Mouse (Mus musculus): ENCODE measurements around the gene Eef1g. TPM values are rescaled to one million over a fixed set of nuclear protein-coding genes. Genes with fewer than 3 reads are reported as not detected.

Eef1g gene
- polyA plus RNA-seq (2015; fragmentation: Illumina TruSeq; extraction: RNeasy Lipid Tissue Mini Kit (QIAGEN cat#74804); ENCODE audit: insufficient read depth, low read depth, low replicate concordance) = 169 TPM

DNA sequence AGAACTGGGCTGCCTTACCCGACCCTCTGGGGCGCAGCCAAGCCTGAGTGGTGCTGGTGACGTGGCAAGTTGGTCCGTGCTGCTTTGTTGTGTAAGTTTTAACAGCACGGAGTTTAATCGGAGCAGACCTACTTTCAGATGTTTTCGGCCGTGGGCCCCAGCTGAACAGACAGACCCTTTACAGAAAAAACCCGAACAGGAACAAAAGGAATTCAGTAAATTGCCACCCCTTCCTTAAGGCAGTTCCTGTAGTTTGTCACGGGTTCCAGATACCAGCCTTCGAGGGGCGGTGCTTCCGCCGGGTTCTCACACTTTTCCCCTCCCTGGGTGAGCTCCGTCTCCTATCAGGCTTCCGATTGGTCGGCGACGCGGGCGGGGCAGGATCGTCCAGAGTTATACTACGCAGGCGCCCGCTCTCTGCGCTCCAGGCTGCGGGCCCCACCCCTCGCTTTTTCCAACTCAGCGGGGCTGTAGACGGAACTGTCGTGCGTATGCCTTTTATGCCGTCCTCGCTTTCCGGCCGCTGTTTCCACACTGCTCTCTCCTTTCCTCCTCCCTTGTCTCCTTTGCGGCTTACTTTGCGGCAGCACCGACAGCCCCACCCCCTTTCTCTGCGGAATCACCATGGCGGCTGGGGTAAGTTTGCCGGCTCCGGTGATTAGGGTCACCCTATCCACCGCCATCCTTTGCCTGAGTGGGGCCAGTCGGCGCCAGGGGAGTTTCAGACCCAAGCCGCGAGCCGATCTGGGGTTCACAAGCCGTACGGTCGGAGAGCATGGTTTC, at the start of gene Eef1g:
Gene Eef1g, plus strand, starts transcription at position 452 of the 783 bp plus-strand sequence.

DNA sequence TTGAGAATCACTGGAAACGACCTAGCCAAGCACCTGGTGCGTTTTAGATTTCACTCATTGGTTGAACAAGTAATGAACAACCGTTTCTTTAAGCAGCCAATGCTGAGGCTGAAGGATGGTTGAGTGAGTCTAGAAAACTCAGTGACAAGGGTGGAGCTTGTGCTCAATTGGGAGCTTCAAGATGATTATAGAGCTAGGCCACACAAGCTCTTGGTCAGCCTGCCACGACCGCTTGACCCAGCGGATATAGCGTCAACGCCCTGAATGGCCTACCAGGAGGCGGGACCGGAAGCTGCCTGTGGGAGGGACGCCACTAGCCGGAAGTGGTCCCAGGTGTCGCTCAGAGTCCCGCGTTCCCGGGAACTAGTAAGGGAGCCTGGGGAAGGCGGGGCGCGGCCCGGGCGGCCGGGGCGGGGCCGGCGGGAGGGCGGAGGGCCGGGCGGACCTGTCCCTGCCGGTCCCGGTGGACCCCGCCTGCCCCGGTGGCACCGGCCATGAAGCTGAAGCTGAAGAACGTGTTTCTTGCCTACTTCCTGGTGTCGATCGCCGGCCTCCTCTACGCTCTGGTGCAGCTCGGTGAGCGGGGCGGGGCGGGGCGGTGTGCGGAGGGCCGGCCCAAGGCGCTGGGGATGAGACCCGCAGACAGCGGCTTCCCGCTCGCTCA, 46.6 kb upstream of the Eef1g start, which contains the start of gene B3gat3:
Gene B3gat3, plus strand, starts transcription at position 302 of the 664 bp plus-strand sequence.

DNA sequence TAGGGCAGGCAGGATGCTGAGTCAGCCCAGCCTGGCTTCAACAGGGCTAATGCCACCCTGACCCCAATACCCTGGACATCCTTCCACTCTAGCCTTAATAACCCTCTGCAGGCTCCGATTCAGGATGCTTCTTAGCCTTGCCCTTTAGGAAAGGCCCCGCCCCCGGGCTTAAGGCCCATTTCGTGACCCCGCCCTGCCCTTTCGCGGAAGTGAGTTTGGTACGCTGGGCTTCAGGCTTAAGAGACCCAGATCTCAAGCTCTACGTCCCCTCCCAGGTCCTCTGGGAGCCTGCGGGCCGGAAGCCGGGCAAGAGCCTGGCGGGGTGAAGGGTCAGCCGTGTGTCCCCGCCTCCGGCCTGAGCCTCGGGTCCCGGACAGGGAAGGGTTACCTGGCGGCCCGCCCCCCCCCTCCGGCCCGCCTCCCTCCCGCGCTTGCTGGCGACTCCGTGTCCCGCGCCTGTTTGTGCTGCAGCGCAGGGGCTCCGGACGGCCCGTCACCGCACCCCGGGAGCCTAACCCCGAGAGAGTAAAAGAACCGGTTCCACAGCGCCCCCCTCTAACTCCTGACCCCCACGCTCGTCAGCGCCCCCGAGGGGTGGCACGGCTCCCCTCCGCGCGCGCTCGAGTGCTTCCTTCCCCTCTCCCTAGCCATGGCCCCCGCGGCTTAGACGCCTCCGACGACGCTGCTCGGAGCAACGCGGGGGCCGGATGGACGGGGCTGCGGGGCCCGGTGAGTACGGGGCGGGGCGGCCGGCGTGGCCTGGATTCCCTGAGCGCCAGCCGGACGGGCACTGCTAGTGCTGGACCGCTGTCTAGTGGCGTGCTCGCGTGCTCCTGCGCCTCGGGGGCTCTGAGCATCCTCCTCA, 37.4 kb upstream of the Eef1g start, which contains the start of the genes Rom1 and Eml3:
Gene Rom1, minus strand, starts transcription at position 133 of the 865 bp plus-strand sequence.
Gene Eml3, plus strand, starts transcription at position 329 of the 865 bp plus-strand sequence.

DNA sequence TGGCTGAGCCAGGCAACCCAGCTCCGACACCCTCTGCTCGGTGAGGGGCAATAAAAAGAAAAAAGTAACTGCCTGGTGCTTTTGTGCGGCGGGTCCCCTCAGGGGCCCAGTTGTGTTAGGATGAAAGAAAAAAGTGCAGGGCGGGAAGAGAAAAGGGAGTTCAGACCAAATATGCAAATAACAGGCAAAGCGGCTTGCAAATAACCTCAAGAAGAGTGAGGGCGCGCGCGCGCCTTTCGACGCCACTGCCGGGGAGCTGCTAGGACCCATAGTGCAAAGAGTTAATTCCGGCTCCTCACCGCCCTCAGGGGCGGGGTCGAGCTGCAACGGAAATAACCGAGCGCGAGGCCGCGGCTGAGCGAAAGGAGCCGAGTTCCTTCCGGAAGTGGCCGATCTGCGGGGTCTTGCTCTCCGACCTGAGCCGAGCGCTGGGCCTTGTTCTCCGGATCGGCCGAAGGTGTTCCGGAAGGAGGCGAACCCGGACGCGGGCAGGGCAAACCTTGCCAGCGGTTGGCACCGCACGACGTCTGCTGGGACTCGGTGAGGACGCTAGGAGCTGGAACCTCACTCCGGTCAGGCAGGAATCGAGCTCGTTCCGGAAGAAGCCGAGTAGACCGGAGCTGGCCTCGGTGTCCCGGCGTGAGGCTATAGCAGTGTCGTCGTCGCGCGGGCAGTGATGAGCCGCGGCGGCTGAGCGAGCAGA, 25.2 kb upstream of the Eef1g start, which contains the start of gene Mta2:
Gene Mta2, plus strand, starts transcription at position 361 of the 703 bp plus-strand sequence.

GRCm38 (mm10) chr19:8953135-8954039, 13.5 kb upstream of the Eef1g start, which contains the start of gene Tut1:
TSS of gene Tut1 (plus strand) at chr19:8953847.

GRCm38 (mm10) chr19:8989066-8989566, 22.3 kb downstream of the Eef1g start, which contains the start of gene Ahnak:
TSS of gene Ahnak (plus strand) at chr19:8989284.

Other genes with a start within 250 kb of the Eef1g start
- gene Slc3a2, start 243.7 kb upstream of the Eef1g start, polyA plus RNA-seq (2015; fragmentation: Illumina TruSeq; extraction: RNeasy Lipid Tissue Mini Kit (QIAGEN cat#74804); ENCODE audit: insufficient read depth, low read depth, low replicate concordance) = 80.3 TPM
- 35.4 TPM for gene Wdr74, start 231.2 kb upstream of the Eef1g start, polyA plus RNA-seq (2015; fragmentation: Illumina TruSeq; extraction: RNeasy Lipid Tissue Mini Kit (QIAGEN cat#74804); ENCODE audit: insufficient read depth, low read depth, low replicate concordance)
- gene 1700092M07Rik, start 226.3 kb upstream of the Eef1g start, polyA plus RNA-seq (2015; fragmentation: Illumina TruSeq; extraction: RNeasy Lipid Tissue Mini Kit (QIAGEN cat#74804); ENCODE audit: insufficient read depth, low read depth, low replicate concordance) = not detected
- 67.2 TPM for gene Stx5a, start 225.6 kb upstream of the Eef1g start, polyA plus RNA-seq (2015; fragmentation: Illumina TruSeq; extraction: RNeasy Lipid Tissue Mini Kit (QIAGEN cat#74804); ENCODE audit: insufficient read depth, low read depth, low replicate concordance)
- gene Nxf1, start 210.0 kb upstream of the Eef1g start, polyA plus RNA-seq (2015; fragmentation: Illumina TruSeq; extraction: RNeasy Lipid Tissue Mini Kit (QIAGEN cat#74804); ENCODE audit: insufficient read depth, low read depth, low replicate concordance) = 127 TPM
- 32.1 TPM for gene Tmem223, start 196.0 kb upstream of the Eef1g start, polyA plus RNA-seq (2015; fragmentation: Illumina TruSeq; extraction: RNeasy Lipid Tissue Mini Kit (QIAGEN cat#74804); ENCODE audit: insufficient read depth, low read depth, low replicate concordance)
- gene Tmem179b, start 192.6 kb upstream of the Eef1g start, polyA plus RNA-seq (2015; fragmentation: Illumina TruSeq; extraction: RNeasy Lipid Tissue Mini Kit (QIAGEN cat#74804); ENCODE audit: insufficient read depth, low read depth, low replicate concordance) = 17.0 TPM
- 0.76 TPM for gene Taf6l, start 180.6 kb upstream of the Eef1g start, polyA plus RNA-seq (2015; fragmentation: Illumina TruSeq; extraction: RNeasy Lipid Tissue Mini Kit (QIAGEN cat#74804); ENCODE audit: insufficient read depth, low read depth, low replicate concordance)
- gene Polr2g, start 168.5 kb upstream of the Eef1g start, polyA plus RNA-seq (2015; fragmentation: Illumina TruSeq; extraction: RNeasy Lipid Tissue Mini Kit (QIAGEN cat#74804); ENCODE audit: insufficient read depth, low read depth, low replicate concordance) = 17.1 TPM
- not detected for gene Zbtb3, start 164.5 kb upstream of the Eef1g start, polyA plus RNA-seq (2015; fragmentation: Illumina TruSeq; extraction: RNeasy Lipid Tissue Mini Kit (QIAGEN cat#74804); ENCODE audit: insufficient read depth, low read depth, low replicate concordance)
- 4.5 TPM for gene Ttc9c, start 147.7 kb upstream of the Eef1g start, polyA plus RNA-seq (2015; fragmentation: Illumina TruSeq; extraction: RNeasy Lipid Tissue Mini Kit (QIAGEN cat#74804); ENCODE audit: insufficient read depth, low read depth, low replicate concordance)
- 20.7 TPM for gene Hnrnpul2, start 147.0 kb upstream of the Eef1g start, polyA plus RNA-seq (2015; fragmentation: Illumina TruSeq; extraction: RNeasy Lipid Tissue Mini Kit (QIAGEN cat#74804); ENCODE audit: insufficient read depth, low read depth, low replicate concordance)
- not detected for gene AC129217.1, start 137.3 kb upstream of the Eef1g start, polyA plus RNA-seq (2015; fragmentation: Illumina TruSeq; extraction: RNeasy Lipid Tissue Mini Kit (QIAGEN cat#74804); ENCODE audit: insufficient read depth, low read depth, low replicate concordance)
- 31.5 TPM for gene Bscl2, start 129.6 kb upstream of the Eef1g start, polyA plus RNA-seq (2015; fragmentation: Illumina TruSeq; extraction: RNeasy Lipid Tissue Mini Kit (QIAGEN cat#74804); ENCODE audit: insufficient read depth, low read depth, low replicate concordance)
- not detected for gene Gng3, start 127.8 kb upstream of the Eef1g start, polyA plus RNA-seq (2015; fragmentation: Illumina TruSeq; extraction: RNeasy Lipid Tissue Mini Kit (QIAGEN cat#74804); ENCODE audit: insufficient read depth, low read depth, low replicate concordance)
- 4.9 TPM for gene Lrrn4cl, start 116.3 kb upstream of the Eef1g start, polyA plus RNA-seq (2015; fragmentation: Illumina TruSeq; extraction: RNeasy Lipid Tissue Mini Kit (QIAGEN cat#74804); ENCODE audit: insufficient read depth, low read depth, low replicate concordance)
- 28.6 TPM for gene Ubxn1, start 95.5 kb upstream of the Eef1g start, polyA plus RNA-seq (2015; fragmentation: Illumina TruSeq; extraction: RNeasy Lipid Tissue Mini Kit (QIAGEN cat#74804); ENCODE audit: insufficient read depth, low read depth, low replicate concordance)
- gene Uqcc3, start 86.1 kb upstream of the Eef1g start, polyA plus RNA-seq (2015; fragmentation: Illumina TruSeq; extraction: RNeasy Lipid Tissue Mini Kit (QIAGEN cat#74804); ENCODE audit: insufficient read depth, low read depth, low replicate concordance) = 15.0 TPM
- gene Lbhd1, start 83.3 kb upstream of the Eef1g start, polyA plus RNA-seq (2015; fragmentation: Illumina TruSeq; extraction: RNeasy Lipid Tissue Mini Kit (QIAGEN cat#74804); ENCODE audit: insufficient read depth, low read depth, low replicate concordance) = 7.5 TPM
- gene Gm49403, start 83.1 kb upstream of the Eef1g start, polyA plus RNA-seq (2015; fragmentation: Illumina TruSeq; extraction: RNeasy Lipid Tissue Mini Kit (QIAGEN cat#74804); ENCODE audit: insufficient read depth, low read depth, low replicate concordance) = not detected
- gene 1810009A15Rik, start 78.2 kb upstream of the Eef1g start, polyA plus RNA-seq (2015; fragmentation: Illumina TruSeq; extraction: RNeasy Lipid Tissue Mini Kit (QIAGEN cat#74804); ENCODE audit: insufficient read depth, low read depth, low replicate concordance) = 7.3 TPM
- not detected for gene Gm49416, start 78.1 kb upstream of the Eef1g start, polyA plus RNA-seq (2015; fragmentation: Illumina TruSeq; extraction: RNeasy Lipid Tissue Mini Kit (QIAGEN cat#74804); ENCODE audit: insufficient read depth, low read depth, low replicate concordance)
- 4.9 TPM for gene Ints5, start 74.0 kb upstream of the Eef1g start, polyA plus RNA-seq (2015; fragmentation: Illumina TruSeq; extraction: RNeasy Lipid Tissue Mini Kit (QIAGEN cat#74804); ENCODE audit: insufficient read depth, low read depth, low replicate concordance)
- 50.2 TPM for gene Ganab, start 69.0 kb upstream of the Eef1g start, polyA plus RNA-seq (2015; fragmentation: Illumina TruSeq; extraction: RNeasy Lipid Tissue Mini Kit (QIAGEN cat#74804); ENCODE audit: insufficient read depth, low read depth, low replicate concordance)
- 18.1 TPM for gene B3gat3, start 46.7 kb upstream of the Eef1g start, polyA plus RNA-seq (2015; fragmentation: Illumina TruSeq; extraction: RNeasy Lipid Tissue Mini Kit (QIAGEN cat#74804); ENCODE audit: insufficient read depth, low read depth, low replicate concordance)
- gene Rom1, start 37.7 kb upstream of the Eef1g start, polyA plus RNA-seq (2015; fragmentation: Illumina TruSeq; extraction: RNeasy Lipid Tissue Mini Kit (QIAGEN cat#74804); ENCODE audit: insufficient read depth, low read depth, low replicate concordance) = 0.74 TPM
- gene Eml3, start 37.5 kb upstream of the Eef1g start, polyA plus RNA-seq (2015; fragmentation: Illumina TruSeq; extraction: RNeasy Lipid Tissue Mini Kit (QIAGEN cat#74804); ENCODE audit: insufficient read depth, low read depth, low replicate concordance) = 11.7 TPM
- gene Mta2, start 25.2 kb upstream of the Eef1g start, polyA plus RNA-seq (2015; fragmentation: Illumina TruSeq; extraction: RNeasy Lipid Tissue Mini Kit (QIAGEN cat#74804); ENCODE audit: insufficient read depth, low read depth, low replicate concordance) = 16.1 TPM
- gene Tut1, start 13.2 kb upstream of the Eef1g start, polyA plus RNA-seq (2015; fragmentation: Illumina TruSeq; extraction: RNeasy Lipid Tissue Mini Kit (QIAGEN cat#74804); ENCODE audit: insufficient read depth, low read depth, low replicate concordance) = 7.9 TPM
- gene Ahnak, start 22.2 kb downstream of the Eef1g start, polyA plus RNA-seq (2015; fragmentation: Illumina TruSeq; extraction: RNeasy Lipid Tissue Mini Kit (QIAGEN cat#74804); ENCODE audit: insufficient read depth, low read depth, low replicate concordance) = 32.2 TPM
- 28.0 TPM for gene Scgb1a1, start 120.9 kb downstream of the Eef1g start, polyA plus RNA-seq (2015; fragmentation: Illumina TruSeq; extraction: RNeasy Lipid Tissue Mini Kit (QIAGEN cat#74804); ENCODE audit: insufficient read depth, low read depth, low replicate concordance)
- gene Asrgl1, start 168.6 kb downstream of the Eef1g start, polyA plus RNA-seq (2015; fragmentation: Illumina TruSeq; extraction: RNeasy Lipid Tissue Mini Kit (QIAGEN cat#74804); ENCODE audit: insufficient read depth, low read depth, low replicate concordance) = 2.2 TPM

Measured in pancreas, adult 10 weeks (tissue).